Mouse (Mus musculus) CH12.LX (cell line): ENCODE data around the gene Trmu. TPM values are rescaled to one million over a fixed set of nuclear protein-coding genes. Genes with fewer than 3 reads are reported as not detected.

ENCODE experiments used
- DNase-seq: peaks from one replicate; pipeline ENCODE4 v3.0.0-alpha.2; 2013; ENCODE audit errors: extremely low read depth
- H3K27ac ChIP-seq: 2 replicates; pipeline ENCODE4 v1.5.1; 2012; ENCODE audit warnings: low read depth, mild to moderate bottlenecking, control low read depth, moderate library complexity; ENCODE audit not compliant: insufficient read depth
- H3K27me3 ChIP-seq: replicated peaks from 2 replicates; pipeline ENCODE3; 2012; ENCODE audit warnings: inconsistent platforms
- H3K36me3 ChIP-seq, 2 experiments: replicated peaks in 1 of 2; 2 replicates each; pipeline versions ENCODE3 to v1.6.1; 2012; ENCODE audit warnings: inconsistent platforms in 1 of 2, low read length in 1 of 2, mild to moderate bottlenecking in 1 of 2, mixed read lengths in 1 of 2, moderate library complexity in 1 of 2; ENCODE audit not compliant: control insufficient read depth in 1 of 2, insufficient read depth in 1 of 2
- H3K4me1 ChIP-seq, 2 experiments: 2 replicates each; pipeline ENCODE4 v1.6.1; 2012; ENCODE audit warnings: inconsistent platforms in 1 of 2, moderate library complexity in 1 of 2; ENCODE audit not compliant: insufficient read depth in 2 of 2, control insufficient read depth in 1 of 2
- H3K4me2 ChIP-seq: 2 replicates; pipeline ENCODE4 v1.6.1; 2012; ENCODE audit warnings: low read depth, mild to moderate bottlenecking, control low read depth; ENCODE audit not compliant: poor library complexity, insufficient read depth, severe bottlenecking
- H3K4me3 ChIP-seq, 3 experiments: fragments of 150-350 bp in 1 of 3; sonication (generic) in 1 of 3; replicated peaks in 1 of 3; 2 replicates each; pipeline versions ENCODE3 to v1.5.1; 2011 to 2012; ENCODE audit warnings: low read depth in 2 of 3, low read length in 2 of 3, mild to moderate bottlenecking in 2 of 3, moderate library complexity in 2 of 3, control low read depth in 1 of 3, improper control_type of control experiment in 1 of 3, inconsistent platforms in 1 of 3, mixed read lengths in 1 of 3; ENCODE audit not compliant: poor library complexity in 1 of 3
- H3K79me2 ChIP-seq: replicated peaks from 2 replicates; pipeline ENCODE4 v1.6.1; 2012; ENCODE audit warnings: mild to moderate bottlenecking, moderate library complexity; ENCODE audit not compliant: control insufficient read depth, poor library complexity, insufficient read depth, severe bottlenecking; ENCODE audit errors: extremely low read depth
- H3K9ac ChIP-seq: 2 replicates; pipeline ENCODE4 v1.6.1; 2012; ENCODE audit warnings: low read depth, mild to moderate bottlenecking, control low read depth, moderate library complexity; ENCODE audit not compliant: insufficient read depth
- H3K9me3 ChIP-seq: replicated peaks from 2 replicates; pipeline ENCODE3; 2012; ENCODE audit warnings: low read length, inconsistent platforms, mixed read lengths
- CHD1 ChIP-seq: IDR thresholded peaks from 2 replicates; pipeline ENCODE4 v1.6.1; 2012; ENCODE audit warnings: low read depth, low read length, improper control_type of control experiment, inconsistent platforms
- CTCF ChIP-seq, 2 experiments: IDR thresholded peaks in 1 of 2; conservative IDR thresholded peaks in 1 of 2; 2 replicates each; pipeline ENCODE4 v1.5.1; 2011 to 2012; ENCODE audit warnings: low read depth in 2 of 2, low read length in 2 of 2, improper control_type of control experiment in 1 of 2, inconsistent platforms in 1 of 2, mild to moderate bottlenecking in 1 of 2, moderate library complexity in 1 of 2
- E2F4 ChIP-seq: IDR thresholded peaks from 2 replicates; pipeline ENCODE4 v1.6.1; 2011; ENCODE audit warnings: low read depth, low read length, improper control_type of control experiment; ENCODE audit not compliant: insufficient replicate concordance
- ELF1 ChIP-seq: IDR thresholded peaks from 2 replicates; pipeline ENCODE4 v1.6.1; 2014; ENCODE audit warnings: low read depth, mild to moderate bottlenecking, inconsistent platforms, low read length, improper control_type of control experiment
- EP300 ChIP-seq: IDR thresholded peaks from 2 replicates; pipeline ENCODE4 v1.6.1; 2011; ENCODE audit warnings: low read length, improper control_type of control experiment
- HCFC1 ChIP-seq: IDR thresholded peaks from 2 replicates; pipeline ENCODE4 v1.6.1; 2012; ENCODE audit warnings: low read depth, mild to moderate bottlenecking, inconsistent platforms, low read length, improper control_type of control experiment
- IRF4 ChIP-seq: IDR thresholded peaks from 2 replicates; pipeline ENCODE4 v1.6.1; 2014; ENCODE audit warnings: low read depth, mild to moderate bottlenecking, inconsistent platforms, low read length, improper control_type of control experiment
- JUN ChIP-seq: IDR thresholded peaks from 2 replicates; pipeline ENCODE4 v1.6.1; 2011; ENCODE audit warnings: low read depth, mild to moderate bottlenecking, low read length, improper control_type of control experiment, moderate library complexity; ENCODE audit not compliant: insufficient read depth
- JUND ChIP-seq: conservative IDR thresholded peaks from 2 replicates; pipeline ENCODE4 v1.6.1; 2011; ENCODE audit warnings: low read depth, low read length, improper control_type of control experiment
- KAT2A ChIP-seq: IDR thresholded peaks from 2 replicates; pipeline ENCODE4 v1.6.1; 2012; ENCODE audit warnings: low read length, improper control_type of control experiment, inconsistent platforms; ENCODE audit not compliant: insufficient replicate concordance
- MAFK ChIP-seq: IDR thresholded peaks from 2 replicates; pipeline ENCODE4 v1.6.1; 2011; ENCODE audit warnings: low read length, improper control_type of control experiment; ENCODE audit not compliant: insufficient replicate concordance
- MAX ChIP-seq: IDR thresholded peaks from 2 replicates; pipeline ENCODE4 v1.6.1; 2011; ENCODE audit warnings: low read length, improper control_type of control experiment
- MXI1 ChIP-seq: IDR thresholded peaks from 2 replicates; pipeline ENCODE4 v1.6.1; 2011; ENCODE audit warnings: mild to moderate bottlenecking, low read depth, low read length, improper control_type of control experiment
- MYC ChIP-seq: IDR thresholded peaks from 2 replicates; pipeline ENCODE4 v1.6.1; 2011; ENCODE audit warnings: low read depth, mild to moderate bottlenecking, improper control_type of control experiment, low read length
- NELFE ChIP-seq: IDR thresholded peaks from 2 replicates; pipeline ENCODE4 v1.6.1; 2011; ENCODE audit warnings: low read depth, low read length, improper control_type of control experiment
- NRF1 ChIP-seq: IDR thresholded peaks from 2 replicates; pipeline ENCODE4 v1.6.1; 2014; ENCODE audit warnings: low read depth, mild to moderate bottlenecking, inconsistent platforms, low read length, improper control_type of control experiment, moderate library complexity
- PAX5 ChIP-seq: IDR thresholded peaks from 2 replicates; pipeline ENCODE4 v1.6.1; 2012; ENCODE audit warnings: low read length, inconsistent platforms, mixed read lengths
- POLR2A ChIP-seq: IDR thresholded peaks from 2 replicates; pipeline ENCODE4 v1.6.1; 2011; ENCODE audit warnings: low read depth, mild to moderate bottlenecking, improper control_type of control experiment, low read length
- POLR2AphosphoS2 ChIP-seq: IDR thresholded peaks from 2 replicates; pipeline ENCODE4 v1.6.1; 2011; ENCODE audit warnings: low read depth, low read length, improper control_type of control experiment
- SMC3 ChIP-seq: IDR thresholded peaks from 2 replicates; pipeline ENCODE4 v1.6.1; 2011; ENCODE audit warnings: low read depth, low read length, improper control_type of control experiment
- TBP ChIP-seq: conservative IDR thresholded peaks from 2 replicates; pipeline ENCODE4 v1.6.1; 2011; ENCODE audit warnings: low read depth, low read length, improper control_type of control experiment
- TCF12 ChIP-seq: IDR thresholded peaks from 2 replicates; pipeline ENCODE4 v1.6.1; 2014; ENCODE audit warnings: low read depth, mild to moderate bottlenecking, inconsistent platforms, low read length, improper control_type of control experiment
- UBTF ChIP-seq: IDR thresholded peaks from 2 replicates; pipeline ENCODE4 v1.6.1; 2012; ENCODE audit warnings: low read depth, mild to moderate bottlenecking, inconsistent platforms, low read length, improper control_type of control experiment, moderate library complexity
- ZKSCAN1 ChIP-seq: IDR thresholded peaks from 2 replicates; pipeline ENCODE4 v1.6.1; 2012; ENCODE audit warnings: low read depth, inconsistent platforms, low read length, improper control_type of control experiment, borderline replicate concordance
- ZMIZ1 ChIP-seq: IDR thresholded peaks from 2 replicates; pipeline ENCODE4 v1.6.1; 2012; ENCODE audit warnings: low read depth, mild to moderate bottlenecking, inconsistent platforms, low read length, improper control_type of control experiment
- ZNF384 ChIP-seq: IDR thresholded peaks from 2 replicates; pipeline ENCODE4 v1.6.1; 2012; ENCODE audit warnings: low read depth, low read length, improper control_type of control experiment, inconsistent platforms
- dilution Hi-C: fragments of 300-500 bp; cut with MboI; formaldehyde crosslinking; loops from 2 replicates; pipeline ENCODE4 v1.14.3; 2020; ENCODE audit warnings: low sequenced_read_pairs; ENCODE audit not compliant: extremely low pct_unique_long_range_greater_than_20kb, extremely low pct_ligation_motif_present
- in situ Hi-C: fragments of 300-500 bp; cut with MboI; formaldehyde crosslinking; loops from 3 replicates; pipeline ENCODE4 v1.14.3; 2019; ENCODE audit warnings: low sequenced_read_pairs, low pct_ligation_motif_present, low pct_unique_long_range_greater_than_20kb, mixed read lengths
- polyA plus RNA-seq: library from polyadenylated mRNA; unstranded; fragments of >175 nt; gene quantifications from 2 replicates; pipeline ENCODE4 v1.2.1, GENCODE M21; 2012; ENCODE audit warnings: low read depth; ENCODE audit not compliant: insufficient read length
- total RNA-seq, 2 experiments: library from RNA; depleted of rRNA; stranded (reverse); fragments of 300-350 nt in 1 of 2; fragments of >200 nt in 1 of 2; gene quantifications; 2 replicates each; pipeline ENCODE4 v1.2.3; 2012 to 2014

The Trmu gene
- total and polyA plus RNA-seq, 3 experiments, result 20.2 to 26.4 (median 24.9) TPM

- H3K4me1 ChIP-seq, result peaks cover 8 to 31% of the 10 kb centered on the region in 2 experiments
- peaks cover 28% of the 10 kb centered on the region for H3K27me3 ChIP-seq
- H3K79me2 ChIP-seq, result no peaks in the 10 kb centered on the region
- H3K9me3 ChIP-seq, result no peaks in the 10 kb centered on the region
- peaks cover 0 to 2% of the 10 kb centered on the region in 2 experiments for H3K36me3 ChIP-seq
- H3K4me3 ChIP-seq, result no peak overlapping the region
- dilution Hi-C loops, result no loop called here
- H3K27ac ChIP-seq, result no peak overlapping the region
- DNase-seq, result no peak
- TF ChIP-seq CHD1 (no peak), UBTF (no peak), JUND (no peak), SMC3 (no peak)
- H3K9ac ChIP-seq, result no peak overlapping the region
- in situ Hi-C loops, result no loop called here
- no peak overlapping the region for H3K4me2 ChIP-seq
Measured at GRCm38 (mm10) chr15:85829470-85829869, 49.6 kb upstream of the Trmu start.

- dilution Hi-C loops (no loop called here), in situ Hi-C loops (no loop called here)
Measured at GRCm38 (mm10) chr15:85831954-85832590, 47.0 kb upstream of the Trmu start, which contains the start of gene Ttc38. Ttc38 (plus strand) TSS chr15:85832306.

More at GRCm38 (mm10) chr15:85831954-85832590, 47.0 kb upstream of the Trmu start, which contains the start of gene Ttc38:
- DNase-seq, result peak; percentile 86
- Histone ChIP-seq H3K79me2 (no peaks in the 10 kb centered on the region), H3K27ac (no peak within 1 kb of the TSS), H3K4me1 (peaks cover 8 to 31% of the 10 kb centered on the region in 2 experiments), H3K4me3 (peak within 1 kb of the TSS; percentile 68 to 90 (median 69)), H3K9ac (peak within 1 kb of the TSS; percentile 89), H3K27me3 (peaks cover 11% of the 10 kb centered on the region), H3K4me2 (peak within 1 kb of the TSS; percentile 95), H3K9me3 (no peaks in the 10 kb centered on the region), H3K36me3 (peaks cover 0 to 19% of the 10 kb centered on the region in 2 experiments)
- TF ChIP-seq MYC, result peak; percentile 81
- no peak for TF ChIP-seq PAX5
- no peak for TF ChIP-seq CTCF (conservative IDR thresholded peaks at IDR 0.05 in 1 of 2, IDR thresholded peaks at IDR 0.05 in 1 of 2; ENCODE audit: low read depth in 2 of 2, low read length in 2 of 2)
- TF ChIP-seq ZNF384, result no peak
- TF ChIP-seq TCF12, result peak; percentile 79
- peak; percentile 96 for TF ChIP-seq NRF1
- TF ChIP-seq POLR2AphosphoS2, result no peak
- peak; percentile 48; the same call in 1 of the 2 replicates for TF ChIP-seq HCFC1
- no peak for TF ChIP-seq JUN
- TF ChIP-seq ZMIZ1, result peak; percentile 48; the same call in 1 of the 2 replicates
- TF ChIP-seq SMC3, result no peak
- peak; percentile 87 for TF ChIP-seq ELF1
- TF ChIP-seq NELFE, result peak; percentile 80
- TF ChIP-seq POLR2A, result peak; percentile 84
- TF ChIP-seq KAT2A, result no peak
- TF ChIP-seq ZKSCAN1, result no peak
- 0 out of 2 replicates have a peak, but pooled peaks have one; percentile 21 for TF ChIP-seq IRF4
- peak; percentile 85 for TF ChIP-seq MXI1
- peak; percentile 71 for TF ChIP-seq MAX
- no peak for TF ChIP-seq JUND
- no peak for TF ChIP-seq EP300
- no peak for TF ChIP-seq E2F4
- no peak for TF ChIP-seq MAFK
- TF ChIP-seq TBP, result peak; percentile 77
